Mouse (Mus musculus) liver, embryonic 14.5 days (tissue): ENCODE data around the gene Treml2.
A peak's percentile ranks its signal among the peaks of the same experiment; 100 is the strongest.

Experiments
- CTCF ChIP-seq: IDR thresholded peaks from 2 replicates; pipeline ENCODE4 v1.5.1; 2016; ENCODE audit warnings: antibody characterized with exemption, low read depth, control low read depth
- EP300 ChIP-seq: IDR thresholded peaks from 2 replicates; pipeline ENCODE4 v1.6.1; 2016; ENCODE audit warnings: antibody characterized with exemption, low read depth

- peak; percentile 28; the same call in 1 of the 2 replicates for TF ChIP-seq EP300
- no peak for TF ChIP-seq CTCF
Measured at GRCm38 (mm10) chr17:48321279-48321678, 22.0 kb downstream of the Treml2 start.
